Mouse (Mus musculus): ENCODE measurements around the gene Adar. TPM values are rescaled to one million over a fixed set of nuclear protein-coding genes. Genes with fewer than 3 reads are reported as not detected.
A peak's percentile ranks its signal among the peaks of the same experiment; 100 is the strongest.

Adar gene
- polyA plus RNA-seq, 1 experiment from 2014 or later: 8.0 TPM

GRCm38 (mm10) chr3:89738509-89738908, 23.7 kb downstream of the Adar start:
- no peak for ATAC-seq (ENCODE audit: insufficient number of reproducible peaks, insufficient read depth, low FRiP score, low read depth)
- H3K27me3 ChIP-seq (ENCODE audit: control insufficient read depth, insufficient read depth, low read length): no peaks in the 10 kb centered on the region
- no peaks in the 10 kb centered on the region for H3K9me3 ChIP-seq (ENCODE audit: control insufficient read depth, low read length)
- no peak overlapping the region for H3K27ac ChIP-seq (replicated peaks in 1 of 2; ENCODE audit: control insufficient read depth in 1 of 2, insufficient read depth in 1 of 2, low read depth in 2 of 2, low read length in 2 of 2)
- H3K4me2 ChIP-seq (ENCODE audit: low read length): no peak overlapping the region
- H3K4me3 ChIP-seq (ENCODE audit: control insufficient read depth in 1 of 2, insufficient read depth in 1 of 2, low read depth in 1 of 2, low read length in 2 of 2): no peak overlapping the region
- peaks cover 75% of the 10 kb centered on the region for H3K36me3 ChIP-seq (ENCODE audit: control insufficient read depth, insufficient read depth, low read length)
- WGBS: 89% methylated on average over 6 of the region's 6 CpGs
- H3K9ac ChIP-seq (ENCODE audit: low read length): no peak overlapping the region
- peaks cover 2 to 6% of the 10 kb centered on the region in 2 experiments; a peak in 1 of 4 replicates for H3K4me1 ChIP-seq (ENCODE audit: control insufficient read depth in 2 of 2, insufficient read depth in 2 of 2, low read length in 2 of 2)

GRCm38 (mm10) chr3:89752307-89752706, 37.5 kb downstream of the Adar start:
- no peak overlapping the region for H3K9ac ChIP-seq (ENCODE audit: low read length)
- no peak overlapping the region for H3K4me2 ChIP-seq (ENCODE audit: low read length)
- H3K9me3 ChIP-seq (ENCODE audit: control insufficient read depth, low read length): no peaks in the 10 kb centered on the region
- H3K4me1 ChIP-seq (ENCODE audit: control insufficient read depth in 2 of 2, insufficient read depth in 2 of 2, low read length in 2 of 2): no peaks in the 10 kb centered on the region
- H3K4me3 ChIP-seq (ENCODE audit: control insufficient read depth in 1 of 2, insufficient read depth in 1 of 2, low read depth in 1 of 2, low read length in 2 of 2): no peak overlapping the region
- H3K36me3 ChIP-seq (ENCODE audit: control insufficient read depth, insufficient read depth, low read length): peaks cover 46% of the 10 kb centered on the region
- ATAC-seq (ENCODE audit: insufficient number of reproducible peaks, insufficient read depth, low FRiP score, low read depth): no peak
- no peak overlapping the region for H3K27ac ChIP-seq (replicated peaks in 1 of 2; ENCODE audit: control insufficient read depth in 1 of 2, insufficient read depth in 1 of 2, low read depth in 2 of 2, low read length in 2 of 2)
- WGBS: 40% methylated on average over 1 of the region's 1 CpGs
- no peaks in the 10 kb centered on the region for H3K27me3 ChIP-seq (ENCODE audit: control insufficient read depth, insufficient read depth, low read length)

GRCm38 (mm10) chr3:89755283-89755682, 40.5 kb downstream of the Adar start:
- WGBS: 70% methylated on average over 6 of the region's 6 CpGs

GRCm38 (mm10) chr3:89757851-89758250, 43.0 kb downstream of the Adar start:
- no peaks in the 10 kb centered on the region for H3K36me3 ChIP-seq (ENCODE audit: control insufficient read depth, insufficient read depth, low read length)
- H3K27ac ChIP-seq (replicated peaks in 1 of 2; ENCODE audit: control insufficient read depth in 1 of 2, insufficient read depth in 1 of 2, low read depth in 2 of 2, low read length in 2 of 2): no peak overlapping the region
- no peak overlapping the region for H3K4me3 ChIP-seq (ENCODE audit: control insufficient read depth in 1 of 2, insufficient read depth in 1 of 2, low read depth in 1 of 2, low read length in 2 of 2)
- no peaks in the 10 kb centered on the region for H3K9me3 ChIP-seq (ENCODE audit: control insufficient read depth, low read length)
- ATAC-seq (ENCODE audit: insufficient number of reproducible peaks, insufficient read depth, low FRiP score, low read depth): no peak
- H3K9ac ChIP-seq (ENCODE audit: low read length): no peak overlapping the region
- WGBS: 59% methylated on average over 2 of the region's 2 CpGs
- H3K27me3 ChIP-seq (ENCODE audit: control insufficient read depth, insufficient read depth, low read length): peaks cover 6% of the 10 kb centered on the region
- H3K4me1 ChIP-seq (ENCODE audit: control insufficient read depth in 2 of 2, insufficient read depth in 2 of 2, low read length in 2 of 2): no peaks in the 10 kb centered on the region
- H3K4me2 ChIP-seq (ENCODE audit: low read length): no peak overlapping the region

More at GRCm38 (mm10) chr3:89755283-89755682, 40.5 kb downstream of the Adar start:
- no peak for ATAC-seq (ENCODE audit: insufficient number of reproducible peaks, insufficient read depth, low FRiP score, low read depth)
- Histone ChIP-seq H3K9me3 (ENCODE audit: control insufficient read depth, low read length) (no peaks in the 10 kb centered on the region), H3K4me2 (ENCODE audit: low read length) (no peak overlapping the region), H3K36me3 (ENCODE audit: control insufficient read depth, insufficient read depth, low read length) (peaks cover 18% of the 10 kb centered on the region), H3K27ac (replicated peaks in 1 of 2; ENCODE audit: control insufficient read depth in 1 of 2, insufficient read depth in 1 of 2, low read depth in 2 of 2, low read length in 2 of 2) (no peak overlapping the region), H3K27me3 (ENCODE audit: control insufficient read depth, insufficient read depth, low read length) (no peaks in the 10 kb centered on the region; the same call in 1 of the 2 replicates), H3K9ac (ENCODE audit: low read length) (no peak overlapping the region), H3K4me1 (ENCODE audit: control insufficient read depth in 2 of 2, insufficient read depth in 2 of 2, low read length in 2 of 2) (no peaks in the 10 kb centered on the region), H3K4me3 (ENCODE audit: control insufficient read depth in 1 of 2, insufficient read depth in 1 of 2, low read depth in 1 of 2, low read length in 2 of 2) (no peak overlapping the region)

- no peaks in the 10 kb centered on the region for H3K36me3 ChIP-seq (ENCODE audit: control insufficient read depth, insufficient read depth, low read length)
- 66% methylated on average over 3 of the region's 3 CpGs for WGBS
- no peak overlapping the region for H3K27ac ChIP-seq (replicated peaks in 1 of 2; ENCODE audit: control insufficient read depth in 1 of 2, insufficient read depth in 1 of 2, low read depth in 2 of 2, low read length in 2 of 2)
- H3K9ac ChIP-seq (ENCODE audit: low read length): no peak overlapping the region
- H3K4me3 ChIP-seq (ENCODE audit: control insufficient read depth in 1 of 2, insufficient read depth in 1 of 2, low read depth in 1 of 2, low read length in 2 of 2): no peak overlapping the region
- H3K9me3 ChIP-seq (ENCODE audit: control insufficient read depth, low read length): no peaks in the 10 kb centered on the region
- ATAC-seq (ENCODE audit: insufficient number of reproducible peaks, insufficient read depth, low FRiP score, low read depth): no peak
- H3K4me1 ChIP-seq (ENCODE audit: control insufficient read depth in 2 of 2, insufficient read depth in 2 of 2, low read length in 2 of 2): peaks cover 0 to 2% of the 10 kb centered on the region in 2 experiments; a peak in 1 of 4 replicates
- H3K4me2 ChIP-seq (ENCODE audit: low read length): no peak overlapping the region
- peaks cover 23% of the 10 kb centered on the region for H3K27me3 ChIP-seq (ENCODE audit: control insufficient read depth, insufficient read depth, low read length)
Observed at GRCm38 (mm10) chr3:89759786-89760185, 45.0 kb downstream of the Adar start.

- Histone ChIP-seq H3K9me3 (ENCODE audit: control insufficient read depth, low read length) (no peaks in the 10 kb centered on the region), H3K27ac (replicated peaks in 1 of 2; ENCODE audit: control insufficient read depth in 1 of 2, insufficient read depth in 1 of 2, low read depth in 2 of 2, low read length in 2 of 2) (no peak within 1 kb of the TSS), H3K27me3 (ENCODE audit: control insufficient read depth, insufficient read depth, low read length) (peaks cover 33% of the 10 kb centered on the region), H3K4me1 (ENCODE audit: control insufficient read depth in 2 of 2, insufficient read depth in 2 of 2, low read length in 2 of 2) (peaks cover 0 to 2% of the 10 kb centered on the region in 2 experiments; a peak in 1 of 4 replicates), H3K9ac (ENCODE audit: low read length) (no peak within 1 kb of the TSS), H3K4me3 (ENCODE audit: control insufficient read depth in 1 of 2, insufficient read depth in 1 of 2, low read depth in 1 of 2, low read length in 2 of 2) (no peak within 1 kb of the TSS), H3K36me3 (ENCODE audit: control insufficient read depth, insufficient read depth, low read length) (no peaks in the 10 kb centered on the region), H3K4me2 (ENCODE audit: low read length) (peak within 1 kb of the TSS; percentile 53)
- WGBS: under 1% methylated on average over 36 of the region's 36 CpGs
- peak; percentile 62; the same call in 1 of the 2 replicates for ATAC-seq (ENCODE audit: insufficient number of reproducible peaks, insufficient read depth, low FRiP score, low read depth)
Observed at GRCm38 (mm10) chr3:89764119-89764724, 49.4 kb downstream of the Adar start, which contains the start of gene Chrnb2. Chrnb2 (minus strand) TSS chr3:89764632.

GRCm38 (mm10) chr3:89769584-89769983, 54.8 kb downstream of the Adar start:
- H3K9ac ChIP-seq (ENCODE audit: low read length): no peak overlapping the region
- no peaks in the 10 kb centered on the region for H3K36me3 ChIP-seq (ENCODE audit: control insufficient read depth, insufficient read depth, low read length)
- WGBS: 54% methylated on average over 7 of the region's 7 CpGs
- no peaks in the 10 kb centered on the region for H3K9me3 ChIP-seq (ENCODE audit: control insufficient read depth, low read length)
- peaks cover 4 to 14% of the 10 kb centered on the region in 2 experiments for H3K4me1 ChIP-seq (ENCODE audit: control insufficient read depth in 2 of 2, insufficient read depth in 2 of 2, low read length in 2 of 2)
- no peak overlapping the region for H3K4me3 ChIP-seq (ENCODE audit: control insufficient read depth in 1 of 2, insufficient read depth in 1 of 2, low read depth in 1 of 2, low read length in 2 of 2)
- H3K4me2 ChIP-seq (ENCODE audit: low read length): no peak overlapping the region
- ATAC-seq (ENCODE audit: insufficient number of reproducible peaks, insufficient read depth, low FRiP score, low read depth): no peak
- H3K27ac ChIP-seq (replicated peaks in 1 of 2; ENCODE audit: control insufficient read depth in 1 of 2, insufficient read depth in 1 of 2, low read depth in 2 of 2, low read length in 2 of 2): no peak overlapping the region
- H3K27me3 ChIP-seq (ENCODE audit: control insufficient read depth, insufficient read depth, low read length): peaks cover 12% of the 10 kb centered on the region

Data from heart, embryonic 14.5 days (tissue).